Mouse (Mus musculus): ENCODE data around the gene Gm42688. TPM values are rescaled to one million over a fixed set of nuclear protein-coding genes. Genes with fewer than 3 reads are reported as not detected.
A peak's percentile ranks its signal among the peaks of the same experiment; 100 is the strongest.

The Gm42688 gene
- polyA plus RNA-seq, 1 experiment: 10.0 TPM

DNA sequence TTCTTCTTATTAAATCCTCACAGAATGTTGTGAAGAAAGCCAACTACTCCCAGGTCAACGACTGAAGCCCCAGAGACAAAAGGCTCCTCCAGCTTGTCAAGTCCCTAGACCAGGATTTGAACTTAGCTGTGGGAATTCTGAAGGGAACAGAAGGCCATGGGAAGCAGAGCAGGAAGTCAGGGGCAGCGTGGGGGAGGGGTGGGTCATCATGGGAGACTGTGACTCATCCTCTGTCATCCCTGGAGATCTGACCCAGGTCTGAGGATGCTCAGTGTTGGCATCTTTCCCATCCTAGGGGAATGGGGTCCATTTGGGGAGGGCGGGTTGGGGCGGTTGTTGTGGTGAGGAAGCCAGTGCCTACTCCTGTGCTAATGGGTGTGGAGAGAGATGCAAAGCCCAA lies 40.2 kb downstream of the Gm42688 start:
- H3K36me3 ChIP-seq (ENCODE audit: control insufficient read depth, insufficient read depth, low read length): no peaks in the 10 kb centered on the region
- H3K4me1 ChIP-seq (ENCODE audit: control insufficient read depth, insufficient read depth, low read length): peaks cover 24% of the 10 kb centered on the region
- H3K4me3 ChIP-seq (ENCODE audit: control insufficient read depth, low read depth, low read length): peak overlapping the region; percentile 41
- no peak for TF ChIP-seq CTCF (IDR thresholded peaks at IDR 0.05; ENCODE audit: control insufficient read depth, insufficient read depth, insufficient replicate concordance, low read depth, low read length)
- no peak for TF ChIP-seq POLR2A (IDR thresholded peaks at IDR 0.05; ENCODE audit: control insufficient read depth, low read depth, low read length)
- H3K27me3 ChIP-seq (ENCODE audit: control insufficient read depth, insufficient read depth, low read length): no peaks in the 10 kb centered on the region
- H3K27ac ChIP-seq (ENCODE audit: control insufficient read depth, insufficient read depth, low read depth, low read length): no peak overlapping the region

DNA sequence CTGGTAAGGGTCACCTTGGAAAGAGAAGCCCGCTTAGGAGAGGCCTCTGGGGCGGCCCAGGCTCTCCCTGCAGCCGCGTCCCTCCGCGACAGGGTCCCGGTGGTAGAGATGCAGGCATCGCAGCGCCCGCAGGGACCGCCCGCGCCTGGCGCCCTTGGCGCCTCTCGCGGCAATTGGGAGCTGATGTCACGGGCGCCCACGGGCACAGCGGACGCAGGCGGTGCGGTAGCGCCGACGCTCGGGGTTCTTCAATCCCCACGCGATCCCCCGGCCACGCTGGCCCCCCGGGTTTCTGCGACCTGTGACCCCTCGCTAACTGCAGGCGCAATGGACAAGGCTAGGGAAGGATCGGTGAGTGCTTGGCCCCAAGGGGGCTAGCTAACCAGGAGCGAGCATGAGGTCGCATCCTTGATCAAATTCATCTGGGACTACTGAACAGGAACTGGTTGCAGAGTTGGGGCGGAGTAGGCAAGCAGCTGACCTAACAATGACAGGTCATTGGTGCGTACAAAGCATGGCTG lies 40.9 kb downstream of the Gm42688 start:
- H3K27ac ChIP-seq (ENCODE audit: control insufficient read depth, insufficient read depth, low read depth, low read length): no peak overlapping the region
- no peaks in the 10 kb centered on the region for H3K27me3 ChIP-seq (ENCODE audit: control insufficient read depth, insufficient read depth, low read length)
- H3K4me1 ChIP-seq (ENCODE audit: control insufficient read depth, insufficient read depth, low read length): peaks cover 18% of the 10 kb centered on the region
- TF ChIP-seq POLR2A (IDR thresholded peaks at IDR 0.05; ENCODE audit: control insufficient read depth, low read depth, low read length) (no peak), CTCF (IDR thresholded peaks at IDR 0.05; ENCODE audit: control insufficient read depth, insufficient read depth, insufficient replicate concordance, low read depth, low read length) (no peak)
- peak overlapping the region; percentile 41 for H3K4me3 ChIP-seq (ENCODE audit: control insufficient read depth, low read depth, low read length)
- no peaks in the 10 kb centered on the region for H3K36me3 ChIP-seq (ENCODE audit: control insufficient read depth, insufficient read depth, low read length)

DNA sequence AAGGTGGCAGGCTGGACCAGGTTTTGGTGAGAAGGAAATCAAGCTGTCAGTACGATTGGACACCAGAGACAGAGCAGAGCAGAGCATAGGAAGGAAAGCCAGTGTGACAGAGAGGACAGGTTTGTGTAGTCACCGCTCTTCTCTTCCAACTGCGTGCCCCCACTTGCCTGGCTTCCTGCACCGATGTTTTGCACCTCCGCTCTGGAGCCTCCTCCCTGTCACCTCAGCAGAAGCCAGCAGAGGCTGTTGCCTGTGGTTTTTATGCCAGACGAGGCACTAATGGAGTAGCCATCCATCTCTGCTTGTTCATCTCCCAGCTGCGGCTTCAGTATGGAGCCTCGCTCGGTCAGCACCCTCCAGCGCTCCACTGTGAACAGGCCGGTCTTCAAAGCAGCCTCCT lies 41.5 kb downstream of the Gm42688 start:
- no peaks in the 10 kb centered on the region for H3K36me3 ChIP-seq (ENCODE audit: control insufficient read depth, insufficient read depth, low read length)
- no peaks in the 10 kb centered on the region for H3K27me3 ChIP-seq (ENCODE audit: control insufficient read depth, insufficient read depth, low read length)
- no peak overlapping the region for H3K27ac ChIP-seq (ENCODE audit: control insufficient read depth, insufficient read depth, low read depth, low read length)
- H3K4me3 ChIP-seq (ENCODE audit: control insufficient read depth, low read depth, low read length): peak overlapping the region; percentile 28
- TF ChIP-seq CTCF (IDR thresholded peaks at IDR 0.05; ENCODE audit: control insufficient read depth, insufficient read depth, insufficient replicate concordance, low read depth, low read length) (no peak), POLR2A (IDR thresholded peaks at IDR 0.05; ENCODE audit: control insufficient read depth, low read depth, low read length) (no peak)
- H3K4me1 ChIP-seq (ENCODE audit: control insufficient read depth, insufficient read depth, low read length): peaks cover 12% of the 10 kb centered on the region

DNA sequence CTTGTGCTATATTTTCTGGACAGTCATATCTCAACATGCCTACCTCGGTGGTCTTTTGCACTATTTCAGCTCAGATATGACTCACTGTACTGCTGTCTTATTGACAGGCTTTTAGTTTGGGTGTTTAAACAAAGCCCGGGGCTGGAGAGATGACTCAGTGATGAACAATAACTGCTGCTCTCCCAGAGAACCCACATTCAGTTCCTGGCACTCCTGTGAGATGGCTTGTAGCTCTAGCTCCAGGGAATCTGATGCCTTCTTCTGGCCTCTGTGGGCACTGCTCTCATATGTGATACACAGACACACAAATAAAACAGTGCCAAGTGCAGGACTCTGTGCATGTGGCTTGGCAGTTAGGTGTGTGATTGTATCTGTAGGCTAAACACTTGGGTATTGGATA lies 43.8 kb downstream of the Gm42688 start:
- no peak for TF ChIP-seq POLR2A (IDR thresholded peaks at IDR 0.05; ENCODE audit: control insufficient read depth, low read depth, low read length)
- no peak for TF ChIP-seq CTCF (IDR thresholded peaks at IDR 0.05; ENCODE audit: control insufficient read depth, insufficient read depth, insufficient replicate concordance, low read depth, low read length)

DNA sequence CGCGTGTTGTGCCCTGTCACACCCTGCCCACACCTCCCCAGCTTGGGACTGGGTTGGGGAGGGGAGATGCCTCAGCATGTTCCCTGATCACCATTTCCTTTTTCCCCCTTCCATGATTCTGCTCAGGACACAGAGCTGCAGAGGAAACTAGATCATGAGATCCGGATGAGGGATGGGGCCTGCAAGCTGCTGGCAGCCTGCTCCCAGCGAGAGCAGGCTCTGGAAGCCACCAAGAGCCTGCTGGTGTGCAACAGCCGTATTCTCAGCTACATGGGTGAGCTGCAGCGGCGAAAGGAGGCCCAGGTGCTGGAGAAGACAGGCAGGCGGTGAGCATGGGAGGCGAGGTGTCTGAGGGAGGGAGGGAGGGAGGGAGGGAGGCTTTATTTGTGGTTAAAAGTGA lies 44.4 kb downstream of the Gm42688 start:
- Histone ChIP-seq H3K4me1 (ENCODE audit: control insufficient read depth, insufficient read depth, low read length) (peaks cover 7% of the 10 kb centered on the region), H3K4me3 (ENCODE audit: control insufficient read depth, low read depth, low read length) (no peak overlapping the region), H3K27ac (ENCODE audit: control insufficient read depth, insufficient read depth, low read depth, low read length) (no peak overlapping the region), H3K27me3 (ENCODE audit: control insufficient read depth, insufficient read depth, low read length) (no peaks in the 10 kb centered on the region), H3K36me3 (ENCODE audit: control insufficient read depth, insufficient read depth, low read length) (no peaks in the 10 kb centered on the region)
- no peak for TF ChIP-seq CTCF (IDR thresholded peaks at IDR 0.05; ENCODE audit: control insufficient read depth, insufficient read depth, insufficient replicate concordance, low read depth, low read length)
- no peak for TF ChIP-seq POLR2A (IDR thresholded peaks at IDR 0.05; ENCODE audit: control insufficient read depth, low read depth, low read length)

More for the DNA sequence above, 43.8 kb downstream of the Gm42688 start:
- H3K36me3 ChIP-seq (ENCODE audit: control insufficient read depth, insufficient read depth, low read length): no peaks in the 10 kb centered on the region
- no peak overlapping the region for H3K4me3 ChIP-seq (ENCODE audit: control insufficient read depth, low read depth, low read length)
- H3K27ac ChIP-seq (ENCODE audit: control insufficient read depth, insufficient read depth, low read depth, low read length): no peak overlapping the region
- H3K27me3 ChIP-seq (ENCODE audit: control insufficient read depth, insufficient read depth, low read length): no peaks in the 10 kb centered on the region
- H3K4me1 ChIP-seq (ENCODE audit: control insufficient read depth, insufficient read depth, low read length): peaks cover 7% of the 10 kb centered on the region

- no peak overlapping the region for H3K4me3 ChIP-seq (ENCODE audit: control insufficient read depth, low read depth, low read length)
- no peak for TF ChIP-seq CTCF (IDR thresholded peaks at IDR 0.05; ENCODE audit: control insufficient read depth, insufficient read depth, insufficient replicate concordance, low read depth, low read length)
- TF ChIP-seq POLR2A (IDR thresholded peaks at IDR 0.05; ENCODE audit: control insufficient read depth, low read depth, low read length): no peak
- no peaks in the 10 kb centered on the region for H3K36me3 ChIP-seq (ENCODE audit: control insufficient read depth, insufficient read depth, low read length)
- H3K27me3 ChIP-seq (ENCODE audit: control insufficient read depth, insufficient read depth, low read length): no peaks in the 10 kb centered on the region
- H3K4me1 ChIP-seq (ENCODE audit: control insufficient read depth, insufficient read depth, low read length): peaks cover 2% of the 10 kb centered on the region
- no peak overlapping the region for H3K27ac ChIP-seq (ENCODE audit: control insufficient read depth, insufficient read depth, low read depth, low read length)
These were observed 45.9 kb downstream of the Gm42688 start for GRCm38 (mm10) chr6:83147280-83147679.

- H3K36me3 ChIP-seq (ENCODE audit: control insufficient read depth, insufficient read depth, low read length): no peaks in the 10 kb centered on the region
- H3K4me1 ChIP-seq (ENCODE audit: control insufficient read depth, insufficient read depth, low read length): peaks cover 6% of the 10 kb centered on the region; the same call in 1 of the 2 replicates
- H3K27ac ChIP-seq (ENCODE audit: control insufficient read depth, insufficient read depth, low read depth, low read length): no peak overlapping the region
These were observed 50.3 kb downstream of the Gm42688 start for GRCm38 (mm10) chr6:83151721-83152120.

More at GRCm38 (mm10) chr6:83151721-83152120, 50.3 kb downstream of the Gm42688 start:
- TF ChIP-seq POLR2A (IDR thresholded peaks at IDR 0.05; ENCODE audit: control insufficient read depth, low read depth, low read length): no peak
- no peak for TF ChIP-seq CTCF (IDR thresholded peaks at IDR 0.05; ENCODE audit: control insufficient read depth, insufficient read depth, insufficient replicate concordance, low read depth, low read length)
- no peak overlapping the region for H3K4me3 ChIP-seq (ENCODE audit: control insufficient read depth, low read depth, low read length)
- no peaks in the 10 kb centered on the region for H3K27me3 ChIP-seq (ENCODE audit: control insufficient read depth, insufficient read depth, low read length)
